Mouse (Mus musculus): ENCODE measurements around the gene Ntm.

Ntm gene

GRCm38 (mm10) chr9:29472226-29472625 lies 490.7 kb downstream of the Ntm start:
- no peak for DNase-seq (ENCODE audit: low spot score)

GRCm38 (mm10) chr9:29464756-29465155 lies 498.2 kb downstream of the Ntm start:
- no peak for DNase-seq (ENCODE audit: low spot score)

GRCm38 (mm10) chr9:29462970-29463593 lies 499.9 kb downstream of the Ntm start:
- no peak for DNase-seq (ENCODE audit: low spot score)

GRCm38 (mm10) chr9:29457976-29458572 lies 504.9 kb downstream of the Ntm start:
- DNase-seq (ENCODE audit: low spot score): peak; percentile 7

- no peak for DNase-seq (ENCODE audit: low spot score)
These were observed 506.9 kb downstream of the Ntm start for GRCm38 (mm10) chr9:29456014-29456413.

GRCm38 (mm10) chr9:29451232-29451631 lies 511.7 kb downstream of the Ntm start:
- no peak for DNase-seq (ENCODE audit: low spot score)

- no peak for DNase-seq (ENCODE audit: low spot score)
These were observed 518.9 kb downstream of the Ntm start for GRCm38 (mm10) chr9:29444001-29444400.

- no peak for DNase-seq (ENCODE audit: low spot score)
These were observed 523.5 kb downstream of the Ntm start for GRCm38 (mm10) chr9:29439401-29439800.

- no peak for DNase-seq (ENCODE audit: low spot score)
These were observed 528.3 kb downstream of the Ntm start for GRCm38 (mm10) chr9:29434611-29435010.

- DNase-seq (ENCODE audit: low spot score): no peak
These were observed 529.0 kb downstream of the Ntm start for GRCm38 (mm10) chr9:29433910-29434309.

- DNase-seq (ENCODE audit: low spot score): no peak
These were observed 529.8 kb downstream of the Ntm start for GRCm38 (mm10) chr9:29433156-29433555.

GRCm38 (mm10) chr9:29431590-29431989 lies 531.4 kb downstream of the Ntm start:
- DNase-seq (ENCODE audit: low spot score): no peak

- no peak for DNase-seq (ENCODE audit: low spot score)
These were observed 532.8 kb downstream of the Ntm start for GRCm38 (mm10) chr9:29430189-29430588.

GRCm38 (mm10) chr9:29428322-29428721 lies 534.6 kb downstream of the Ntm start:
- no peak for DNase-seq (ENCODE audit: low spot score)

GRCm38 (mm10) chr9:29426261-29426660 lies 536.7 kb downstream of the Ntm start:
- DNase-seq (ENCODE audit: low spot score): no peak

GRCm38 (mm10) chr9:29415578-29415977 lies 547.4 kb downstream of the Ntm start:
- DNase-seq (ENCODE audit: low spot score): no peak

GRCm38 (mm10) chr9:29413126-29413525 lies 549.8 kb downstream of the Ntm start:
- DNase-seq (ENCODE audit: low spot score): no peak

- no peak for DNase-seq (ENCODE audit: low spot score)
These were observed 550.7 kb downstream of the Ntm start for GRCm38 (mm10) chr9:29412181-29412771.

- DNase-seq (ENCODE audit: low spot score): no peak
These were observed 551.3 kb downstream of the Ntm start for GRCm38 (mm10) chr9:29411408-29412180.

- DNase-seq (ENCODE audit: low spot score): no peak
These were observed 552.1 kb downstream of the Ntm start for GRCm38 (mm10) chr9:29410728-29411407.

GRCm38 (mm10) chr9:29410284-29410683 lies 552.7 kb downstream of the Ntm start:
- DNase-seq (ENCODE audit: low spot score): no peak

GRCm38 (mm10) chr9:29409216-29409907 lies 553.6 kb downstream of the Ntm start:
- peak; percentile 2 for DNase-seq (ENCODE audit: low spot score)
